Mouse (Mus musculus) liver, embryonic 14.5 days (tissue): ENCODE data around the gene Dop1a.

Experiments
- CTCF ChIP-seq: IDR thresholded peaks from 2 replicates; pipeline ENCODE4 v1.5.1; 2016; ENCODE audit warnings: antibody characterized with exemption, low read depth, control low read depth
- EP300 ChIP-seq: IDR thresholded peaks from 2 replicates; pipeline ENCODE4 v1.6.1; 2016; ENCODE audit warnings: antibody characterized with exemption, low read depth

- TF ChIP-seq EP300 (no peak), CTCF (no peak)
These were observed 28.5 kb upstream of the Dop1a start for GRCm38 (mm10) chr9:86438337-86439009.
